Mouse (Mus musculus) testis, adult 2 months (tissue): Measurements from ENCODE around the gene Dnajb13. TPM values are rescaled to one million over a fixed set of nuclear protein-coding genes. Genes with fewer than 3 reads are reported as not detected.
A peak's percentile ranks its signal among the peaks of the same experiment; 100 is the strongest.
"Not testable (repeated sequence)": the region's sequence is repeated elsewhere in the genome, so short reads cannot be mapped to it uniquely, and the experiment has no call there.

Source experiments
- H3K27ac ChIP-seq: fragments of 200-500 bp; 2 replicates; pipeline ENCODE4 v1.5.1; 2012; ENCODE audit warnings: low read depth, low read length; ENCODE audit not compliant: control insufficient read depth, insufficient read depth
- H3K27me3 ChIP-seq: fragments of 200-500 bp; 2 replicates; pipeline ENCODE4 v1.6.1; 2012; ENCODE audit warnings: mild to moderate bottlenecking, low read length, moderate library complexity; ENCODE audit not compliant: control insufficient read depth, insufficient read depth
- H3K36me3 ChIP-seq: fragments of 200-500 bp; 2 replicates; pipeline ENCODE4 v1.6.1; 2012; ENCODE audit warnings: mild to moderate bottlenecking, low read length; ENCODE audit not compliant: control insufficient read depth, insufficient read depth
- H3K4me1 ChIP-seq: fragments of 200-500 bp; 2 replicates; pipeline ENCODE4 v1.6.1; 2012; ENCODE audit warnings: low read length; ENCODE audit not compliant: control insufficient read depth, insufficient read depth
- H3K4me3 ChIP-seq: fragments of 200-500 bp; 2 replicates; pipeline ENCODE4 v1.5.1; 2012; ENCODE audit warnings: low read depth, mild to moderate bottlenecking, low read length, moderate library complexity, mixed read lengths; ENCODE audit not compliant: control insufficient read depth
- CTCF ChIP-seq: fragments of 200-500 bp; IDR thresholded peaks from 2 replicates; pipeline ENCODE4 v1.5.1; 2012; ENCODE audit warnings: low read depth, mild to moderate bottlenecking, inconsistent platforms, low read length, moderate library complexity; ENCODE audit not compliant: control insufficient read depth, insufficient read depth, insufficient replicate concordance
- POLR2A ChIP-seq: fragments of 200-500 bp; IDR thresholded peaks from 2 replicates; pipeline ENCODE4 v1.6.1; 2012; ENCODE audit warnings: low read depth, mild to moderate bottlenecking, inconsistent platforms, low read length, moderate library complexity; ENCODE audit not compliant: control insufficient read depth
- polyA plus RNA-seq: library from polyadenylated mRNA; depleted of rRNA; stranded (reverse); fragments of >200 nt; gene quantifications from 2 replicates; pipeline ENCODE4 v1.2.3, GENCODE M21; 2012

The Dnajb13 gene
- polyA plus RNA-seq, 1 experiment = 538 TPM

GRCm38 (mm10) chr7:100484493-100484892 is 30.3 kb downstream of the Dnajb13 start:
- Histone ChIP-seq H3K4me1 (peaks cover 10% of the 10 kb centered on the region), H3K4me3 (no peak overlapping the region), H3K27me3 (no peaks in the 10 kb centered on the region), H3K27ac (peak overlapping the region; percentile 14; the same call in 1 of the 2 replicates), H3K36me3 (no peaks in the 10 kb centered on the region)
- no peak for TF ChIP-seq CTCF
- TF ChIP-seq POLR2A = no peak

DNA sequence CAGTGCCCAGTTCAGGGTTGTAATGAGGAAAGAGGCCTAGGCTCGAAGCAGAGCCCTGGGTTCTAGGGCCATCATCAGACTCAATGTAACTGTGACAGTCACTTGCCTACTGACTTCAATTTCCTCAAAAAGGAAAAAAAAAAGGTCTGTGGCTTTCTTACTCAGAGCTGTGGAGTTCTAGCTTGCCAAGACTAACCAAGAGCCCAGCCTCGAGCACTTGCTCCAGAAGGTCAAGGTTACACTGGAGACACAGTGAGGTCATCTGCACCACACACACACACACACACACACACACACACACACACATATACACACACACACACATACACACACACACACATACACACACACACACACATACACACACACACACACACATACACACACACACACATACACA is 32.7 kb downstream of the Dnajb13 start:
- H3K36me3 ChIP-seq, H3K27me3 ChIP-seq, H3K4me3 ChIP-seq, H3K27ac ChIP-seq: not testable (repeated sequence)
- H3K4me1 ChIP-seq = peaks cover 11% of the 10 kb centered on the region

- Histone ChIP-seq H3K4me1 (peaks cover 11% of the 10 kb centered on the region), H3K4me3 (peak overlapping the region; percentile 7; the same call in 1 of the 2 replicates), H3K27ac (no peak overlapping the region), H3K36me3 (no peaks in the 10 kb centered on the region), H3K27me3 (no peaks in the 10 kb centered on the region)
- no peak for TF ChIP-seq CTCF
- TF ChIP-seq POLR2A = no peak
Observed at GRCm38 (mm10) chr7:100480175-100480574, 34.6 kb downstream of the Dnajb13 start.

DNA sequence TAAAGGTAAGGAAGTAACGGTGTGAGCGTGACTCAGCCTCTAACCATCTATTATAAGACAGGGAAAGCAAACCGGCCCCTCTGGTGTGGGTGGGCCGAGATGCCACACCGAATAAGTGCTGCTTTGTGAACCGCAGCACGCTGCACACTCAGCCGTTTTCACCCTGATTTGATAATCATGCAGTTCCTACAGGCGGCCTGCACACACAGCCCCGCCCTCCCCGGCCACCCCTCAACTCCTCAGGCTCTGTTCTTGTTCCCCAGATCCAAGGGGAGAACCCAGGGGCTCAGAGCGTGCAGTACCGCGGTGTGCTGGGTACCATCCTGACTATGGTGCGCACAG is 35.0 kb downstream of the Dnajb13 start:
- peaks cover 11% of the 10 kb centered on the region for H3K4me1 ChIP-seq
- no peaks in the 10 kb centered on the region for H3K27me3 ChIP-seq
- H3K4me3 ChIP-seq = peak overlapping the region; percentile 7
- H3K27ac ChIP-seq = no peak overlapping the region
- no peaks in the 10 kb centered on the region for H3K36me3 ChIP-seq
- TF ChIP-seq CTCF (no peak), POLR2A (no peak)

- Histone ChIP-seq H3K27ac (no peak overlapping the region), H3K27me3 (no peaks in the 10 kb centered on the region), H3K36me3 (no peaks in the 10 kb centered on the region), H3K4me1 (peaks cover 11% of the 10 kb centered on the region), H3K4me3 (peak overlapping the region; percentile 22)
- no peak for TF ChIP-seq CTCF
- no peak for TF ChIP-seq POLR2A
Observed at GRCm38 (mm10) chr7:100479100-100479822, 35.5 kb downstream of the Dnajb13 start.

- no peak overlapping the region for H3K4me3 ChIP-seq
- H3K27me3 ChIP-seq = no peaks in the 10 kb centered on the region
- no peaks in the 10 kb centered on the region for H3K36me3 ChIP-seq
- peaks cover 3% of the 10 kb centered on the region for H3K4me1 ChIP-seq
- H3K27ac ChIP-seq = no peak overlapping the region
- TF ChIP-seq POLR2A (no peak), CTCF (no peak)
Observed at GRCm38 (mm10) chr7:100474680-100475079, 40.1 kb downstream of the Dnajb13 start.

- TF ChIP-seq POLR2A = no peak
- no peak for TF ChIP-seq CTCF
- H3K4me1 ChIP-seq = no peaks in the 10 kb centered on the region; the same call in 1 of the 2 replicates
- no peaks in the 10 kb centered on the region for H3K36me3 ChIP-seq
- no peak overlapping the region for H3K27ac ChIP-seq
- no peak overlapping the region for H3K4me3 ChIP-seq
- H3K27me3 ChIP-seq = no peaks in the 10 kb centered on the region
Observed at GRCm38 (mm10) chr7:100473846-100474454, 40.8 kb downstream of the Dnajb13 start.
